Mouse (Mus musculus): ENCODE data around the gene Impdh2.
"Not testable (repeated sequence)": the region's sequence is repeated elsewhere in the genome, so short reads cannot be mapped to it uniquely, and the experiment has no call there.

Impdh2 gene

GRCm38 (mm10) chr9:108570207-108570896 lies 10.3 kb downstream of the Impdh2 start:
- peak; percentile 96 for DNase-seq

GRCm38 (mm10) chr9:108571401-108571973 lies 11.4 kb downstream of the Impdh2 start:
- no peak for DNase-seq

- DNase-seq: no peak
These were observed 12.2 kb downstream of the Impdh2 start for GRCm38 (mm10) chr9:108572321-108572720.

GRCm38 (mm10) chr9:108573774-108574690 lies 13.9 kb downstream of the Impdh2 start:
- peak; percentile 89 for DNase-seq

GRCm38 (mm10) chr9:108574921-108575320 lies 14.8 kb downstream of the Impdh2 start:
- DNase-seq: no peak

- DNase-seq: no peak
These were observed 15.5 kb downstream of the Impdh2 start for GRCm38 (mm10) chr9:108575321-108576297.

- no peak for DNase-seq
These were observed 16.9 kb downstream of the Impdh2 start for GRCm38 (mm10) chr9:108577025-108577424.

- DNase-seq: peak; percentile 70
These were observed 18.0 kb downstream of the Impdh2 start for GRCm38 (mm10) chr9:108577934-108578544.

GRCm38 (mm10) chr9:108578545-108579343 lies 18.7 kb downstream of the Impdh2 start, which contains the start of gene Wdr6:
Gene Wdr6, minus strand, starts transcription at chr9:108578739.
- DNase-seq: peak; percentile 89

GRCm38 (mm10) chr9:108579344-108579690 lies 19.2 kb downstream of the Impdh2 start:
- no peak for DNase-seq

GRCm38 (mm10) chr9:108587571-108588180 lies 27.6 kb downstream of the Impdh2 start:
- DNase-seq: no peak

GRCm38 (mm10) chr9:108589229-108589628 lies 29.1 kb downstream of the Impdh2 start:
- peak; percentile 52 for DNase-seq

GRCm38 (mm10) chr9:108591462-108591861 lies 31.4 kb downstream of the Impdh2 start:
- DNase-seq: no peak

GRCm38 (mm10) chr9:108594354-108594753 lies 34.3 kb downstream of the Impdh2 start:
- no peak for DNase-seq

GRCm38 (mm10) chr9:108596998-108597764 lies 37.1 kb downstream of the Impdh2 start, which contains the start of gene P4htm:
Gene P4htm, minus strand, starts transcription at chr9:108597667.
- peak; percentile 78 for DNase-seq

- no peak for DNase-seq
These were observed 39.0 kb downstream of the Impdh2 start for GRCm38 (mm10) chr9:108599021-108599566.

GRCm38 (mm10) chr9:108600011-108600410 lies 39.9 kb downstream of the Impdh2 start:
- no peak for DNase-seq

- DNase-seq: no peak
These were observed 41.9 kb downstream of the Impdh2 start for GRCm38 (mm10) chr9:108601986-108602385.

- DNase-seq: not testable (repeated sequence)
These were observed 47.8 kb downstream of the Impdh2 start for GRCm38 (mm10) chr9:108607929-108608328.

Measured in thymus, postnatal 4 days (tissue).